Mouse (Mus musculus) liver, embryonic 14.5 days (tissue): Measurements from ENCODE around the gene Ap1s3.

Experiments used
- CTCF ChIP-seq: IDR thresholded peaks from 2 replicates; pipeline ENCODE4 v1.5.1; 2016; ENCODE audit warnings: antibody characterized with exemption, low read depth, control low read depth
- EP300 ChIP-seq: IDR thresholded peaks from 2 replicates; pipeline ENCODE4 v1.6.1; 2016; ENCODE audit warnings: antibody characterized with exemption, low read depth

DNA sequence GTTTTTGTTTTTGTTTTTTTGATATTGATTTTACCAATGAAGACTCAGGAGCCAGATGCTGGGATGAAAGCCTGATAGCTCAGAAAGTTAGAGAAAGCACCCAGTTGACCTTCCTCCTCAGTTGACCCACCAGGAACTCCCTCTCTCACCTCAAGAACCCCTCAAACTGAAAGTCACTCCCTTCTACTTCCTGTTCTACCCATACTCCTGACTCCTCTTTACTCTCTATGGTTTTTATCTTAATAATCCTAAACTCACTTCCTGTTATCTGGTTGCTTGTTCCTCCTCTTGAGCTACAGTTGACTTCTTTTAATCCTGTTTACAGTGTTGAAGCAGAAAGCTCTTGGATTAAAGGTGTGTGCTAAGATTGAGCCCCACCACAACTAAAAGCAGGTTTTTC lies 12.3 kb upstream of the Ap1s3 start:
- no peak for TF ChIP-seq CTCF
- TF ChIP-seq EP300 = no peak
